Mouse (Mus musculus) left cerebral cortex, postnatal 10 days (tissue): ENCODE measurements around the gene Tasp1. TPM values are rescaled to one million over a fixed set of nuclear protein-coding genes. Genes with fewer than 3 reads are reported as not detected.
A peak's percentile ranks its signal among the peaks of the same experiment; 100 is the strongest.
"Not testable (repeated sequence)": the region's sequence is repeated elsewhere in the genome, so short reads cannot be mapped to it uniquely, and the experiment has no call there.

Experiments
- DNase-seq, 2 experiments: peaks; one replicate each; pipeline ENCODE4 v3.0.0; 2021 to 2022; ENCODE audit warnings: low spot score in 2 of 2, mixed read lengths in 1 of 2; ENCODE audit errors: extremely low spot score in 1 of 2
- intact Hi-C: fragments of 180-260 bp; cut with DNase I; formaldehyde crosslinking; loops from one replicate; pipeline ENCODE4 v1.15.1; 2025
- total RNA-seq, 2 experiments: library from RNA; stranded (reverse); gene quantifications; 2 replicates each; pipeline ENCODE4 v1.2.3; 2021

Gene Tasp1
- total RNA-seq: 10 to 100 TPM; 34.7 to 36.5 TPM

DNA sequence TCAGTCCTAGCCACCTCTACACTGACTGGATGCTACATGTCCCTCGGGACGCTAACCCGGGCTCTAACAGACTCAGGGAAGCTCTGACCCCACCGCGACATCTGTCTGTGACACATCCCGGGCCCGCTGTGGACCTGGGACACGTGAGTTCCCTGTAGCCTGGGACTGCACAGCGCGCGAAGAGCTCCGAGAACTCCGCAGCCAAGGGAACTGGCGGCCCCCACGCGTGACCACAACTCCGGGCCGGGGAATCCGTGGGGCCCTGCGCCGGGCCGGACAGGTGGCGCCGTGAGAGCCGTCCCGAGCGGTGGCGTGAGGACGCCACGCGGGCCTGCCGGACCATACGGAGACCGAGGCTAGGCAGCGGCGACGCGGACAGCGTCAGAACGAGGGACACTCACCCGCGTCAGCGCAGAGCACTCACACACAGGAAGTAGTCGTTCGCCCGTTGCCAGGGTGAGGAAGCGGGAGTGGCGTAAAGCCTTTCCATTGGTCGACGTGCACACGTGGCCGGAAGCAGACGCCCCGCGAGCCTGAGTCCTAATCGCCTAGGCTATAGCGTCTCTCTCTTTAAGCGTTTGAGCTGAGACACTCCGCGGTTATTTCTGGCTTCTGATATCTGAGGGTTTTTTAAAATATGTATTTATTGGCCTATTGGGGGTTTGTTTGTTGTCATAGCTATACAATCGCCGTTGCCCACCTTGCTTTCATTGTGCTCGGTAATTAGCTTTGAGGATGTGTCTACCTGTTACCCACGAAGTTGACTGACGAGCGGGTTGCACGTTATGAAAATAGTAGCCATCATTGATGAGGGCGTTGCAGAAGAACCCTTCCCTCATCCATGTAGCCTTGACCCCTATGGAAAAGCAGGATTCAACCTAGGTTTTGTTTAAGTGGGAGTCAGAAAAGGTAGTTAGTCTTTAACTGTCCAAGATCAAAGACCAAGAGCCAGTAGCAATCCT is at the start of gene Tasp1:
Tasp1 (minus strand) TSS at position 453 of the 962 bp plus-strand sequence.
- intact Hi-C loops: no loop called here
- peak; percentile 96 for DNase-seq

DNA sequence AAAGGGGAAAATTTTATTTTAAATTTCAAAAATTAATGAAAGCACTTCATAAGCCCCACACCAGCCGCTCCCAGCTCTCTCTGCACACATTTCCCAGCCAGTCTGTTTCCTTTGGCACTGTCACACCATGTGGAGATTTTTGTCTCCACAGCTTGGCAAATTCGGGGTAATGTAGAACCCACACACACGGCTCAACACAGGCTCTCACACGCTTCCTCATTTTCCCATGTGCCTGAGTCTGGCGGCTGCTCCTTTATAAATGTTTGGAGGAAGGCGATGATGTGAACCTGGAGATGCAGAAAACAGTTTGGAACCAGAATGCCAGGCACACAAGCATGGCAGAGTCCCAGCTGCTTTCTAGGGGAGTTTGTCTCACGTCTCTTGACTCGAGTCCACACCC is 47.2 kb upstream of the Tasp1 start:
- intact Hi-C loops: no loop called here
- DNase-seq: peak in 1 of 2 experiments; percentile 31

DNA sequence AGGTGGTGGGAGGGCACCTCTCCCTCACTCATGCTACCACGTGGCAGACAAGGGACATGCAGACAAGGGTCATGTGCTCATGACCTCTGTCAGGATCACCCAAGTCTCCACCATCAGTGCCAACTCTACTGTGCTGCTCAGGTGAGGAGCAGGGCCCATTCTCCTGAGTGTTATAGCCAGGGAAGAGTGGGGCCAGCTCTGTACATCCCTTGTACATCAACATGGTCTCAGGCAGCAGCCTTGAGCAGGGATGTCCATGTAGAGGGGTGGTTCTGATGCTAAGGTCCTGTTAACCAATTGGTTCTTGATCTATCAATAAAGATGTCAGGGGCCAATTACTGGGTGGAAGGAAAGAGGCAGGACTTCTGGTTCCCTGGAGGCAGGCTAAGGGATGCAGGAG is 42.3 kb upstream of the Tasp1 start:
- no peak for DNase-seq
- intact Hi-C loops: no loop called here

DNA sequence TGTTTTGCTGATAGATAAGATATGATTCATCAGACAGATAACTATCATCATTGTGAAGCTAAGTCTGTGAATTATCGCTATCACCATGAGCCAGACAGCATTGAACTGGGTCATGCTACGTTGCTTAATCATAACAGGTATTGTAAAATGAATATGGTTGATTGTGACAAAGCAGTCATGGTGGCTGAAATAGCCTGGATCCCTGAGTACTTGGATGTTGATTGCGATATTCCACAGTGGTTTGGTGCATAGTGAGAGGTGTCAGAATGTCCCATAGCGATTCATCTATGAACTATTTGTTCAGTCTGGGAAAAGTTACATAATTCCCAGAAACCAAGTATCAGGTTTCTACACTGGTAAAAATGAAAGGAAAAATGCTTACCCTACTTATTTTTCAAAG is 41.0 kb upstream of the Tasp1 start:
- no peak for DNase-seq
- intact Hi-C loops: no loop called here

DNA sequence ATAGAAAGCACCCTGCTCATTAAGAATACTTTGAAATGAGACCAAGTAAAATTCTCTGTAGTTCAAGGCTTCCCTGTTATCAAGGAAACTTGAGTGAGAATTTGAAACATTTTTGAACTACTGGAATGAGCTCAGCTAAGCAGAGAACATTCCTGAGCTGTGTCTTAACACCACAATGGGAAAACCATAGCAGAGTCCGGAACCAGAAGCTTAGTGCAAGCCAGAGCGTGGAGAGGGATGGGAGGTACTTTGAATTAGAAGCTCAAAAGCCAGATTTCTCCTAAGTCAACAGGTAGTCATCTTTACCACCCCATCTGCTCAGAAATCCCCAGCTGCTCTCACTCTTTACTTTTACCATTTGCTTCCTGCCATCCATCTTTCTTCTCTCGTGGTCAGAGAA is 38.3 kb upstream of the Tasp1 start:
- intact Hi-C loops: no loop called here
- DNase-seq: peak in 1 of 2 experiments; percentile 8

DNA sequence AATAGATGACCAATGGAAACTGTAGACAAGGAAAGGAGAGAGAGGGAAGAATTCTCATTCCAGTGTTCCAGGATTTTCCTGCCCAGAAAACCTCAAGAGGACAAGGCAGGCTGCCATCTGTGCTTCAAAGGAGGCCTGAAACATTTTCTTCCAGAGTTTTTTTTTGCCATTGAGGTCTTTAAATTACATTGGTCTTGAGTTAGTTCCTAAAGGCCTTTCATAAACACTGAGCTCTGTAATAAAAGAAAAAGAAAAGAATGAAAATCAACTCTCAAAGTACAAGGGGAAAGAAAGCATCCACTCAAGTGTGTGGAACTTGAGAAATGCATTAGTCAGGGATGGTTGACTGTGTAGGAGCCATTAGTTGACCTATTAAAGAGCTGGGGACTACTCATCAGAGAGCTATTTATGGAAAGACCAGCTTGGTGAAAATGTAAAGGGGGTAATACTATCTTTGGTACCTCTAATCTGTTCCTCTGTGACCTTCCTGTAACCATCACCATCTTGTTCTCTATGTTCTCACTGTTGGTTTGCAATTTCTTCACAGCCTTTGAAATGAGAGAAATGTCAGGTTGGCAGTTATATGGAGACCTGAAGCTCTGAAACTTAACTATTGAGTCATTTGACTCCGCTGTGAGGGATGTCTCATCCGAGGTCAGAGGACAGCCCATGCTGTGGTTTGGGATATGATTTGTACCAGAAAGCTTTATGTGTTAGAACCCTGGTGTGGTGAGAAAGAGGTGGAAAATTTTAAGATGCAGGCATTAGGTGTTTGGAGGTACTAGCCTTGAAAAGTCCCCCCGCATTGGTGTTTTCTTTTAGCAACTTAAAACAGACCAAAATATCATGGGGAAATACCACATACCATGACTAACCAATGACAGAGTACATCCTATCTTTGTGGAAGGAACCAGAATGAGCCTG is 34.2 kb upstream of the Tasp1 start:
- no peak for DNase-seq
- intact Hi-C loops: no loop called here

DNA sequence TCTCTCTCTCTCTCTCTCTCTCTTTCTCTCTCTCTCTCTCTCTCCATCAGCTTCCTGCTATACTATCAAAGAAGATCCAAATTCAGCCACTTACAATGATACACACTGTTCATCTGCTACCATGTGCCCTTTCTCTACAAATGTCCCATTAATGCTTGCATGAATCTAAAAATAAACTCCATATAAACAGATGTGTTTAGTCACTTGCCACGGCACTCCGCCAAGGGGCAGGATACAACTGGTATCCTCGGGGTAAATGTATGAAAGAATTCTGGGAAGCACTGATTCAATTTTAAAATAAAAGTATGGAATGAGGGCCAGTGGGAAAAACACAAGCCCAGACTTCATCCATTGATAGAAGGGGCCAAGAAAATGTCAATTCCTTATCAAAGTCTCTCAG is 33.4 kb upstream of the Tasp1 start:
- intact Hi-C loops: no loop called here
- DNase-seq: no peak

DNA sequence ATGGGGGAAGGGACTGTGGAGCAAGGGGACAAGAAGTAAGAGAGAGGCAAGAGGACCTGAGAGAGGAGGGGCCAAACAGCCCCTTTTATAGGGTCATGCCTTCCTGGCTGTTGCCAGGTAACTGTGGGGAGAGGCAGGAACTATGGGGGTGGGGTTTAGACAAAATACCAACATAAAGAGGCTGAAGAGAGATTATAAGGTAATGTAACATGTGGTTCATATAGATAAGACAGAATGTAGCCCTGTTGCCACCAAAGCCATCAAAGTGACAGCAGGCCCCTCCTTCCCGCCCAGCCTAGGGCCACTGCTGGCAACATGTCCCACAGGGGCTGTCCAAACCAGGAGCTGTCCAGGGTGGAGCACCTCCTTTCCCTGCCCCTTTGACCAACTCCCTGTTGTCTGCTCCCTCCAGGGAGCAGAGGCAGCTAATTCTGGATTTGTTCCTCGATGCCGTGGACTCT is 30.6 kb upstream of the Tasp1 start:
- intact Hi-C loops: no loop called here
- DNase-seq: no peak

DNA sequence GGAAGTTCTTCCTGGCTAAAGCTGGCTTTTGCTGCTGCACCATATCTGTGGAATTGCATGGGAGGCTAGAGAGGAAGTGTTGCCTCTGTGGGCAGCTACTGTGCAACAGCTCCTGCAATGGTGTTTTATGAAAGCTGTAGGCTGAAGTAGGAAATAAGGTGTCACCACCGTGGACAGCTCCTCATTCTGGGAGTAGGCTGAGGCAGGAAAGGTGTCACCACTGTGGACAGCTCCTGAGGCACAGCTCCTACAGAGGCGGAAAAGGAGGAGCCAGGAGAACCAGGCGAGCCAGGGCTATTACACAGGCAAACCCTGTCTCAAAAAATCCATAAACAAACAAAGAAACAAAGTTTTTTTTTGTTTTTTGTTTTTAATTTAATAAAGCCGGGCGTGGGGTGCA is 29.4 kb upstream of the Tasp1 start:
- DNase-seq: no peak
- intact Hi-C loops: no loop called here

DNA sequence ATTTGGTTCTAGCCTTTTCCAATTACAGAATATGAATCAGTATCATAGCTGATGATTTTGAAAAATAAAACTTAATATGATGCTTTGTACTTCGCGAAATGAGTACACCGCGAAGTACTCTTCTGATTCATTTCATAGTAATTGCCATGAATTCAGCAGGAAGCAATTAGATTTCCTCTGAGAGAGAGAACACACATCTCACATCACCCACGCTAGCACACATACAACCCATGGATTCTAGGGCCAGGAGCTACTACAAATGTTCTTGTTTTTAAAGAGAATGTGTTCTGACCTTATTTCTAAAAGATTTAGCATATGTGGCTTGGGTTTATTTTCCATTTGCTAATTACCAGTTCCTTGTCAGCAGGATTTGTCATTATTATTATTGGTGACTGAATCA is 26.8 kb upstream of the Tasp1 start:
- intact Hi-C loops: no loop called here
- no peak for DNase-seq

DNA sequence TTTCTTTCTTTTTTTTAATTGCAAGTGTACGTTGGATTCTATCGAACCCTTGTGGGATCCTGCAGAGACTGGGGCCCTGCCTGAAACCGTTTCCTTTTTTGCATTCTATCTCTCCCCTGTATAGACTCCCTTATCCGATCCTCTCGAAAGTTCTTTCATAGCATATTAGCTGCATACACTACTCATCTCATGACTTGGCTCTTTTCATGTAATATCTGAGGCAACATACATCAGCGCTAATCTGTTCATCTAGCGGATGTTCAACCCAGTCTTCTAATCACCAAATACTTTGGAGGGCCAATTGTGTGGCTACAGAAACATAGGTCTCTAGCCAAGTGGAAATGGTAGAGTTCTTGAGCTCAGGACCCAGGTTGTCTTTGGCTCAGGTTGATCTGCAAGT is 17.6 kb upstream of the Tasp1 start:
- no peak for DNase-seq
- intact Hi-C loops: no loop called here

DNA sequence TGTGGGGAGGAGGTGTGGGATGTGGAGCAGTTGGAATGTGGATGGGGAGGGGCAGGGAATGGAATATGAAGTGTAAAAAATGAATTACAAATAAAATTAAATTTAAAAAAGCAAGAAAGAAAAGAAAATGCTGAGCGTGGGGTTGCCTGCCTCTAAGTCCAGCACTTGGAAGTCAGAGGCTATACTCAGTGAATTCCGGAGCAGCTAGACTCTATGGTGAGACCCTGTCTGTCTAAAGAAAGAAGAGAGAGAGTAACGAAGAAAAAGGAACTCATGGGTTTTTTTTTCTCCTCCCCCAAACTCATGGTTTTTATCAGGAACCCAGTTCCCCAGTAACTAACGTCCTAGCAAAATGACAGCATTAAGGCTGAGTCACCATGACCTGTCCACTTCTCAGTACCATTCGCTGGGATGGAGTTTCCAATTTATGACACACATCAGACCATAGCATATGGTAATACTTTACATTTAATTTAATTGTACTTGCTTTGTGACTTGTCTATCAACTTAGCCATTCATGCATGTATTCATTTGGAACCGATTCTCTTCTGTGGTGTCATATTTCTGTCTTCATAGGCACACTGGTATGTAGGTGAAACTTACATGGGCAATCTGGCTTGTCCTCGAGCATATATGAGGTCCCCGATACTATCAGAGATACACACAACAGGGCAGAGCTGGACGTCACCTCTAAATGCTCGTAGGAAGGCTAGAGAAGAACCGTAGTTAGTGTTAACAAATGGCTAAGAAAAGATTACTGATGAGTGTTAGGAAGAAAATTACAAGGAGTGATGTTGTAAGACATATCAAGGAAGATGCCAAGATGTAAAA is 14.4 kb upstream of the Tasp1 start:
- no peak for DNase-seq
- intact Hi-C loops: no loop called here

DNA sequence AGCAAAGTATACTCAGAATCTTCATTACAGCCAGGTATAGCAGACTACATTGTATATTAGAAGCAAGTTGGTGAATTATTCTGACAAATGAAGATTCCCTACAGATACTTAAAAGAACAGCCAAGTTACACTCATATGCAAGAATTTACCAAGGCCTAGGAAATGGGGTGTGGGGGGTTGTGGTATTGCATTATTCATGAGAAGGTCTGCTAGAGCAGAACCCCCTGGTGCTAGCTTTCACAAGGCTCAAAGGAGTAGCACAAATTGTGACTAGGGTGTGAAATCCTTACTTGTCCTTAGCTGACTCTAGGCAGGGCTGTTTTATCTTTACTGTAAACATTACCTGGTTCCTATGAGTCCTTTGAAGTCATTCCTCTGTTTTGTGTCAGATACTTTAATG is 12.7 kb upstream of the Tasp1 start:
- DNase-seq, intact Hi-C loops: not testable (repeated sequence)

DNA sequence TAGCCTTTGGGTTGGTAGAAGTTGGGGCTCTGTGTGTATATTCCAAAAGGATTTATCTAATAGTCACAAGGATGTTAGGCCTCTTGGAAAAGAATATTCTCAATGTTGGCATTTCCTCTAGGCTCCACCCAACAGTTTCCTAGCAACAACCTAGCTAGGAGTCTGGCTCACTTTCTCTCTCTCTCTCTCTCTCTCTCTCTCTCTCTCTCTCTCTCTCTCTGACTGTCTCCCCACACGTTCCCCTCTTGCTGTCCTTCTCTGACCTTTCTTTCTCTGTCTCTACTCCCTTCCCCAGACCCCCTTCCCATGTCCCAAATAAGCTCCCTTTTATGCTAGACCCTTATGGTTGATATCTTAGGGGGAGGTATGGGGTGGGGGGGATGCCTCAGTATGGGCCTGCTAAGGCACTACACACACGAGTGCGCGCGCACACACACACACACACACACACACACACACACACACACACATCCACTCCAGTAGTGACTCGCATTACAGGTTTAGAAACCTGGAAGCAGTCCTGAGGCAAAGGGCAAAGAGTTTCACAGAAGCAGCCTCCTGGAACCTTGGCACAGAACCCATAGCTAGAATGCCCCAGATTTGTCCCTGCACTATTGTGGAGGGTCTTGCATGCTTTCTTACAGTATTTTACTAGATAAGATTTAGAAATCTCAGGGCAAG is 12.1 kb upstream of the Tasp1 start:
- intact Hi-C loops: no loop called here
- DNase-seq: no peak

DNA sequence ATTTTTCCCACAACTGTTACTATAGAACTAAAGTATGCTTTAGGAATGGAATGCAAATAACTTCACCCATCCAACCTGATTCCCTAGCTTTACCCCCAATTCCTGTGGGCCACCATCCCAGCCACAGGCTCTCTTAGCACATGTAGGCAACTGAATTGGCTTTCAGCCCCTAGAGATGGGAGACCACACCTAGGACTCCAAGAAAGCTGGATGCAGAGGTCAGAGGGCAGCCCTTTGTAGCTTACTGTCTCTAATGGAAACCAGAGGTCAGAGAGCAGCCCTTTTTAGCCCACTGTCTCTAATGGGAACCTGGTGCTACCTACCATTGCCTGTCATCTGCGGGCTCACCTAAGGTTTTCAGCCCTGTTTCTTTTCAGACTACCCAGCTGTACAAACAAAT is 10.9 kb upstream of the Tasp1 start:
- intact Hi-C loops: no loop called here
- no peak for DNase-seq

DNA sequence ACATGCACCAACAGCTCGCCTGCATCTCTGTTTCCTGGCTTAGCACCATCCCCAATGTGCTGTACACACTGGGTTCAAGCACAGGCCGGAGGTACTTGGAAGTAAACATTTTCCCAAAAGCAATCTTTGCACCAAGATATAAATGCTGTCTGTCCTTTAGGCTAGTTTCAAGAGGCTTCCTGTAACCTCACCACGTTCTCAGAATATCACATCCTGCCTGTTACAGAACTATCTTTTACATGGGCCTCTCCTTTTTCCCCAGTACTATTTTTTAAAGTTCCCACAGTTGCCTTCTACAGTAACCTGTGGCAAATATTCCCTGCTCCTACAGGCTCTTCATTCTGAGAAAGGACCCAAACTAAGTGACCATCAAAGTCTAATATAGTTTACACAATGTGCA is 8.5 kb upstream of the Tasp1 start:
- intact Hi-C loops: no loop called here
- DNase-seq: no peak

DNA sequence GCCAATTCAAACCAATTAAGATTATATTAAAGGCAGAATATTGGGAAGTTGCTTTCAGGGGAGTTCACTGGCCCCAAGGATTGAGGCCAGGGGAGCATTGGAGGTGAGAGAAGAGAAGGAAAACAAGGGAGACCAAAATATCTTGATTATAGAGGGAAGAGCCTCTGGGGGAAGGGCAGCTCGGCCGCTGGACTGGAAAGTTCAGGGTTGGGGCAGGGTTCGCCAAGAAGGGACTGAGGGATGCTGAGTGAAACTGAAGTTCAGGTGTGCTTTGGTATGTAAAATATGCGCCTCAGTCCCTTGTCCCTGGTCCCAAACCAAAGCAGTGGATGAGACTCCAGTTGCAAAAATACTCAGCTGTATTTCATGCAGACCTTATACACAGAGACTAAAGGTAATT is 911 bp upstream of the Tasp1 start:
- intact Hi-C loops: no loop called here
- DNase-seq: peak in 1 of 2 experiments; percentile 23

DNA sequence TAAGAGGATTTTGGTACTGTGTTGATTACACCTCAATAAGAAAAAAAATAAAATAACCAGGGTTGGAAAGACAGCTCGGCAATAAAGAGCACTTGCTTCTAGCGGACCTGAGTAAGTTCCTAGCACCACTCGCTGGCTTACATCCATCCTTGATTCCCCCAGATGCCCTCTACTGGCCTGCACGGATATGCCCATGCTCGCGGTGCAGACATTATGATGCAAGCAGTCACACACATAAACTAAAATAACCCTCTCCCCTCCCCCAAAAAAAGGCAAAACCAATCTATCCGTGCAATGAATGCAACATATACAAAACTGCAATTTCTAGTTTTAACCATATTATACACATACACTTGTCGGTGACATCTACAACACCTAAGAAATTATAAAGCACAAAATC is 929 bp downstream of the Tasp1 start:
- intact Hi-C loops: no loop called here
- peak in 1 of 2 experiments; percentile 24 for DNase-seq
